Mouse (Mus musculus): ENCODE data around the gene Prr5l. TPM values are rescaled to one million over a fixed set of nuclear protein-coding genes. Genes with fewer than 3 reads are reported as not detected.

Gene Prr5l
- total RNA-seq, 2 experiments from 2014 or later: 8.6 to 10.7 TPM

GRCm38 (mm10) chr2:101881471-101882162, 1.2 kb downstream of the Prr5l start:
- DNase-seq: no peak

- DNase-seq: peak in 1 of 2 experiments; percentile 21
Observed at GRCm38 (mm10) chr2:101871179-101871578, 11.6 kb downstream of the Prr5l start.

- no peak for DNase-seq
Observed at GRCm38 (mm10) chr2:101868683-101869082, 14.1 kb downstream of the Prr5l start.

GRCm38 (mm10) chr2:101862219-101863123, 20.4 kb downstream of the Prr5l start:
- DNase-seq: no peak

GRCm38 (mm10) chr2:101860920-101861485, 21.8 kb downstream of the Prr5l start:
- no peak for DNase-seq

DNA sequence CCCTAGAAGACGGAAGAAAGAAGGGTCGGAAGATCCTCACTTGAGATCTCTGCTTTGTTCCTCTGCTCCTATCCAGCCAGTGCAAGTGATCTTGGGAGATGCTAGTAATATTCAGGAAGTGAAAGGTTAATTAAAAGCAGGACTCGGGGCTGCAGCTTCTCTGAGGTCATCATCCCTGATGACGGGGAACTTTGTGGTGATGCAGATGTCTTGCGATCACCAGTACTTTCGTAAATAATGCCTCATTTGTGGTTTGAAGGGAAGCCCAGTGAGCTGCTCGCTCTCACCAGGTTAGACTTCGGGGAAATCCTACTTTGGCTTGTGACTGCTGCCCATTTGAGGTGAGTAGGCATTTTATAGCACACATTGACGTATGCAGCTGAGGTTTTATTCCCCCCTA, 26.7 kb downstream of the Prr5l start:
- no peak for DNase-seq

DNA sequence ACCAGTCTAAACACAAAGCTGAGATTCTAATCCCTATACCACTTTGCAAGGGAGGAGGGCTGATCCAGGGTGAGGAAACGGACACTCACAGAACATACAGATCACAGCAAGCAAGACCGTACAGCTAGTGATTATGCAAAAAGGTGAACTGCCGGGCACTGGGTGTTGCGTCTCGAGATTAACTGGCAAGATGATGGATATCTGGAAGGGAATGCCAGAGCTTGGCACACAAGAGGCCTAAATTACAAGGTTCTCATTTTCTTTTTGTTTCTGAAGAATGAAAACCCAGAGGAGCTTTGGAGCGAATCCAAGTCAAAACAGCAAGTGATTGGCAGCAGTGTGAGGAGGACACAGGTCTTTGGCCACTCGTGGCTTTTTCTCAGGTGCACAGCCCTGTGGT, 28.0 kb downstream of the Prr5l start:
- no peak for DNase-seq

- DNase-seq: no peak
Observed at GRCm38 (mm10) chr2:101842756-101843155, 40.1 kb downstream of the Prr5l start.

- no peak for DNase-seq
Observed at GRCm38 (mm10) chr2:101834816-101835523, 47.9 kb downstream of the Prr5l start.

DNA sequence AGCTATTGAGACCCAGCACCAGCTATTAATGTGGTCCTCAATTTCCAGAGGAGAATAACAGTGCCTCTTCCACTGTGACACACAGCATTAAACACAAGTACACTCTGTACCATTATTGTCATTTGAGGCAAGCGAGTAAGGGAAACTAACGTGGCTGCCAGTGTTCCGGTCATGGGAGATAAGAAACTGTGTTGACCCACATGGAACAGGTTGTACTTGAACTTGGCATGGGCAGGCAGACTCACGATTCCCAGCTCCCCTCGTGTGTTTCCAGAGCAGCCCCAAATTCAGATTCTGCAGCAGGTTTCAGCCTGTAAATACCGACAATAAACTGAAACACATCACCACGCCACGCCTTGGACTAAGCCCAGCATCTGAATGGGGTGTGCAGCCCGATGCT, 50.5 kb downstream of the Prr5l start:
- no peak for DNase-seq

DNA sequence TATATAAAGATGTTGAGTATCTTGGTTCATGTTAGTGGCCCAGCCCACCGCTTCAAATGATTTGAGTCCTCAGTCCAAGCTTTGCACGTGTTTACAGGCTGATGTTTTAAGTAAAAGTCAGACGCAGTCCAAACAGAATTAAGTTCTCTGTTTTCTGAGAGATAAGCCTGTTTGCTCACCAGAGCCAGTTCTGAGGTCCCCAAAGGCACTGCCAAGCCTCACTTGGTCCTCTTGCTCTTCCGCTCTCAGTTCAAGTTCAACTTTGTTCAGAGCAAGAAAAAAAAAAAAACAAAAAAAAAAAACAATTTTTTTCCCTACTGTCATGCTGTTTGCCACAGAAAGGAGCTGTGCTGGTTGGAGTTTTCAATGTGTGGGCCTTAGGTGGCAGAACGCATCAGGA, 51.0 kb downstream of the Prr5l start:
- no peak for DNase-seq

GRCm38 (mm10) chr2:101830186-101830915, 52.5 kb downstream of the Prr5l start:
- no peak for DNase-seq

GRCm38 (mm10) chr2:101829013-101829412, 53.8 kb downstream of the Prr5l start:
- DNase-seq: no peak

GRCm38 (mm10) chr2:101828057-101828643, 54.7 kb downstream of the Prr5l start:
- DNase-seq: no peak

GRCm38 (mm10) chr2:101827626-101828025, 55.2 kb downstream of the Prr5l start:
- DNase-seq: no peak

DNA sequence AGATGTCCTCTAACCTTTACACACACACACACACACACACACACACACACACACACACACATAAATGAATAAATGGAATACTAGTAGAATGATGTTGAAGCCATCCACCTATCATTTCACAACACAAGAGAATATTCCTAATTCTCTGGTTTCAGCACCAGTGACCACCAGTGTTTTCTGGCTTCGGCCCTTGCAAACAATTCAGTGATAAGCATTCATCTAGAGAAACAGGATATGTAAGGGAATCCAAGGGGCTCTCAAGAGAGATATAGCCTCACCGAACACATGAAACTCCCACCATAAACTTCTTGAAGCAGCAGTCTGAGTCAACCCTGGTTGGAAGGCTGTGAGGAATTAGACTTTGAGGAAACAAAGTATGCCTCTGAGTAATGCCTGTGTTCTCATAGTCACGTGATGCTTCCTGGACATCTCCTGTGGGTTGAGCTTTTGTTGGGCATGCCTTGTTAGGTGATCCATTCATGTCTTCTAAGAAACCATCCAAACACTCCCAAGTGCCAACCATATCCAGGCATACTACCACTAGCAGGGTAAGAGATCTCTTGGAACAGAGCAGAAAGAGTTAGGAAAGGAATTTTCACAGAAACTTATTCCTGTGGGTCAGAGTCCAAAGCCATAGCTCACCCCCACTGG, 55.8 kb downstream of the Prr5l start:
- DNase-seq: no peak

- no peak for DNase-seq
Observed at GRCm38 (mm10) chr2:101826186-101826707, 56.6 kb downstream of the Prr5l start.

DNA sequence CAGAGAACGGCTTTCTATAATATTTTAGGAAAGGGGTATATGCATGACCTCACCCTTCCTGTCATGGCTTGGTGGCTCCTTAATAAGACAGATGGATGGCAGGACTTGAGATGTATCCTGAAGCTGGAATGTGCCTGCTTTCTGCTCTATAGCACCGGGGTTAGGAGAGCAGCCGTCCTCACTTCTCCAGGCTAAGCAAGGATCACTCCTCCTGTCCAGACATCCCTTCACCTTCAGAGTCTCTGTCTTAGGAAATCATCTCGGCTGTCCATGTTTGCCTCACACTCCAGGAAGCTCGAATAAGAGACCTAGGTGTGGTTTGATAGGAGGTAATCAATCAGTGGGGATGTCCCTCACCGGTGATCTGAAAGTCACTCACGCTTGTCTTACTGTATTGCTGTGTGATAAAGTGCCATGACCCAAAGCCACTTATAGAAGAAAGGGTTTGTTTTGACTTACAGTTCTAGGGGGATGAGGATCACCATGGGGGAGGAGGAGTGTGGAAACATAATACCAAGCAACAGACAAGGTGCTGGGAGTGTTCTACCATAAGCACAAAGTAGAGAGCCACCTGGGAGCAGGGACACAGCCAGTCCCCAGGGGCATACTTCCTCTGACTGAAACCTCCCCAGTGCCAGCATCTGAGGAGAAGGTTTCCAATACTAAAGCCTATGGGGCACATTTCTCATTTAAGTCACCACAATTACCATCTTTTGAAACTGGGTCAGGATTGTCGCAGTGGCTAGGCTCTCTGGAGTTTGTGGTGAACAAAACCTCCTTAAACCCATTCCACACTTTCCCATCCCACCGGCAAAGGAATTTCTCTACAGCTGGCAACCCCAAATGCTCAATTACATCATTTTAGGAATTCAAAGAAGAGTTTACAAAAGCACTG, 57.4 kb downstream of the Prr5l start:
- DNase-seq: no peak

GRCm38 (mm10) chr2:101823821-101824220, 59.0 kb downstream of the Prr5l start:
- DNase-seq: no peak

GRCm38 (mm10) chr2:101822785-101823184, 60.0 kb downstream of the Prr5l start:
- no peak for DNase-seq
